12 mouse cellular contexts compared by ENCODE assay signal in the genomic region with DNA sequence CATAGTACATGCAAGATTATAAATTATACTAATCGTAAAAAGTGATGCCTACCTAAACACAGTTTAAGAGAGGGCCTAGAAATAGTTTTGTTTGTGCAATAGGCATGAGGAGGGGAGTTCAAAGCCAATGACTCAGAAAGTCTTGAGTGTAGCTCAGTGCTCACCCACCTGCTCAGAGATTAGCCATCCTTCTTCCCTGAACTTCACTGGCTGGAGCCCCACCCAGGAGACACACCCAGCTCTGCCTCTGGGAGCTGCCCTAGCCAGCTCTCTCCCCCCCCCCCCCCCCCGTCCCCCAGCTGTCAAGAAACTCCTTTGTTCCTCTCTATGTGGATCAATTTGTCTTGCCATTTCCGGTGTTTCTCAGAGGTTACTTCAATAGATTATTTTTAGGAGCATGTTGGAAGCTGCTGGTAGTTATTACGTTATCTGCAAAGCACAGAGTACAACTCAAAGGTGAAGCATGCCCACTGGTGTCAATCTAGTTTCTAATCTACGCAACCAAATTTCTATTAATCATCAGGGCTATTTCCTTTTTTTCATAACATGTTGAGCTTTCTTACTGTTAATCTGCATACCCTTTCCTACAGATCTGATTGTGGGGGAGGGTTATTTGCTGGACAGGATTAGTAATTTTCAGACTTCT.
A peak's percentile ranks its signal among the peaks of the same experiment; 100 is the strongest.
DNase-seq lines count a peak whose midpoint lies in the region; ATAC-seq and TF ChIP-seq lines count a peak whose summit lies in the region.
"Had no signal": no experiment of that assay in that cellular context is flagged by ENCODE, and none has a peak within 500 bp of the region (broad histone marks: within the 10 kb centered on the region; RNA-seq: fewer than 3 reads in every experiment).

No protein-coding gene starts in this region.

- peak; percentile 21 for DNase-seq in lung, postnatal 0 days (ENCODE audit: low spot score)
- DNase-seq in lung, adult 2 months, result no peak
- peak; percentile 9 for DNase-seq in liver, embryonic 13.5 days
- DNase-seq in hindbrain, embryonic 11.5 days (ENCODE audit: low spot score), result no peak
- no peak for DNase-seq in layer of hippocampus, postnatal 10 days (ENCODE audit: low spot score in 2 of 2)
- no peak for DNase-seq in embryo, embryonic 10 days (ENCODE audit: low spot score)
- DNase-seq: cerebellum, adult 8-10 months; heart, postnatal 10 days; thymus, adult 2 months had no signal

- 39% methylated on average over 4 of the region's 5 CpGs for WGBS in lung, postnatal 0 days
- WGBS in lung, adult 2 months, result 31% methylated on average over 5 of the region's 5 CpGs
- WGBS in liver, embryonic 13.5 days (ENCODE audit: insufficient replicate concordance), result 16% methylated on average over 5 of the region's 5 CpGs
- WGBS in stomach, embryonic 15.5 days, result 29% methylated on average over 5 of the region's 5 CpGs
- 69% methylated on average over 4 of the region's 5 CpGs for WGBS in hindbrain, embryonic 11.5 days

- peak; percentile 33; the same call in 1 of the 2 replicates for TF ChIP-seq EP300 in lung, postnatal 0 days (IDR thresholded peaks at IDR 0.05)

- no peak overlapping the region for H3K4me3 ChIP-seq in lung, postnatal 0 days (ENCODE audit: low read depth, low read length)
- H3K4me3 ChIP-seq in lung, adult 2 months (replicated peaks; ENCODE audit: extremely low read depth, low read depth, low read length), result no peak overlapping the region
- no peak overlapping the region for H3K4me3 ChIP-seq in liver, embryonic 13.5 days (replicated peaks)
- H3K4me3 ChIP-seq in stomach, embryonic 15.5 days (replicated peaks), result no peak overlapping the region
- H3K4me3 ChIP-seq in hindbrain, embryonic 11.5 days (ENCODE audit: low read depth, low read length), result no peak overlapping the region
- H3K4me3 ChIP-seq: limb, embryonic 13.5 days had no signal

- no peaks in the 10 kb centered on the region for H3K9me3 ChIP-seq in lung, postnatal 0 days (ENCODE audit: low read length)
- no peaks in the 10 kb centered on the region for H3K9me3 ChIP-seq in liver, embryonic 13.5 days (replicated peaks)
- H3K9me3 ChIP-seq in stomach, embryonic 15.5 days, result no peaks in the 10 kb centered on the region
- H3K9me3 ChIP-seq in hindbrain, embryonic 11.5 days (ENCODE audit: control insufficient read depth, low read length), result no peaks in the 10 kb centered on the region
- H3K9me3 ChIP-seq: limb, embryonic 13.5 days had no signal

- H3K9ac ChIP-seq in lung, postnatal 0 days (replicated peaks; ENCODE audit: low read depth), result no peak overlapping the region
- H3K9ac ChIP-seq in liver, embryonic 13.5 days, result no peak overlapping the region
- H3K9ac ChIP-seq in stomach, embryonic 15.5 days, result no peak overlapping the region
- H3K9ac ChIP-seq in hindbrain, embryonic 11.5 days (ENCODE audit: low read depth, low read length), result no peak overlapping the region
- H3K9ac ChIP-seq: limb, embryonic 13.5 days had no signal

- no peaks in the 10 kb centered on the region for H3K36me3 ChIP-seq in lung, postnatal 0 days (ENCODE audit: insufficient read depth, low read length)
- H3K36me3 ChIP-seq in liver, embryonic 13.5 days, result no peaks in the 10 kb centered on the region
- no peaks in the 10 kb centered on the region for H3K36me3 ChIP-seq in stomach, embryonic 15.5 days
- H3K36me3 ChIP-seq in hindbrain, embryonic 11.5 days (ENCODE audit: control insufficient read depth, insufficient read depth, low read length), result no peaks in the 10 kb centered on the region
- H3K36me3 ChIP-seq: limb, embryonic 13.5 days had no signal

- no peaks in the 10 kb centered on the region for H3K4me1 ChIP-seq in lung, postnatal 0 days (ENCODE audit: insufficient read depth, low read depth, low read length)
- H3K4me1 ChIP-seq in lung, adult 2 months (ENCODE audit: control insufficient read depth, insufficient read depth, low read length), result no peaks in the 10 kb centered on the region
- H3K4me1 ChIP-seq in liver, embryonic 13.5 days (replicated peaks), result peaks cover 20% of the 10 kb centered on the region
- no peaks in the 10 kb centered on the region for H3K4me1 ChIP-seq in stomach, embryonic 15.5 days
- no peaks in the 10 kb centered on the region for H3K4me1 ChIP-seq in hindbrain, embryonic 11.5 days (replicated peaks; ENCODE audit: control insufficient read depth, insufficient read depth, low read length)
- H3K4me1 ChIP-seq: limb, embryonic 13.5 days had no signal

- no peak overlapping the region for H3K4me2 ChIP-seq in lung, postnatal 0 days (replicated peaks; ENCODE audit: low read depth, low read length)
- H3K4me2 ChIP-seq in liver, embryonic 13.5 days, result no peak overlapping the region; the same call in 1 of the 2 replicates
- no peak overlapping the region for H3K4me2 ChIP-seq in stomach, embryonic 15.5 days
- no peak overlapping the region for H3K4me2 ChIP-seq in hindbrain, embryonic 11.5 days (replicated peaks; ENCODE audit: low read depth, low read length)
- H3K4me2 ChIP-seq: limb, embryonic 13.5 days had no signal

- H3K27me3 ChIP-seq in lung, postnatal 0 days (replicated peaks; ENCODE audit: insufficient read depth, low read length), result no peaks in the 10 kb centered on the region
- H3K27me3 ChIP-seq in liver, embryonic 13.5 days, result no peaks in the 10 kb centered on the region
- H3K27me3 ChIP-seq in stomach, embryonic 15.5 days (replicated peaks), result no peaks in the 10 kb centered on the region
- no peaks in the 10 kb centered on the region for H3K27me3 ChIP-seq in hindbrain, embryonic 11.5 days (ENCODE audit: control insufficient read depth, insufficient read depth, low read length)
- H3K27me3 ChIP-seq: limb, embryonic 13.5 days had no signal

- TF ChIP-seq POLR2A in lung, adult 2 months (IDR thresholded peaks at IDR 0.05; ENCODE audit: borderline replicate concordance, extremely low read depth, low read depth, low read length), result no peak

- ATAC-seq in lung, postnatal 0 days, result peak; percentile 46
- ATAC-seq in granulocyte monocyte progenitor cell, adult 5-6 weeks (replicated peaks; ENCODE audit: poor library complexity, severe bottlenecking), result peak; percentile 72
- ATAC-seq in liver, embryonic 13.5 days (ENCODE audit: low read depth), result peak; percentile 98
- peak; percentile 83 for ATAC-seq in stomach, embryonic 15.5 days (ENCODE audit: insufficient read depth, low FRiP score, low read depth)
- no peak for ATAC-seq in hindbrain, embryonic 11.5 days (ENCODE audit: low FRiP score)

- H3K27ac ChIP-seq in lung, postnatal 0 days (ENCODE audit: low read length), result no peak overlapping the region
- no peak overlapping the region for H3K27ac ChIP-seq in liver, embryonic 13.5 days
- no peak overlapping the region for H3K27ac ChIP-seq in stomach, embryonic 15.5 days
- no peak overlapping the region for H3K27ac ChIP-seq in hindbrain, embryonic 11.5 days (ENCODE audit: low read depth, low read length)
- H3K27ac ChIP-seq: limb, embryonic 13.5 days had no signal

- no peak for TF ChIP-seq CTCF in lung, postnatal 0 days (IDR thresholded peaks at IDR 0.05)
- TF ChIP-seq CTCF in lung, adult 2 months (IDR thresholded peaks at IDR 0.05; ENCODE audit: insufficient read depth, low read length), result no peak

Comparison
In these comparisons a context has a peak if more than half of its experiments do, and no peak if none do; other contexts are left out.
1. DNase-seq: peak in lung, postnatal 0 days (single experiment) and liver, embryonic 13.5 days (single experiment); none in lung, adult 2 months (single experiment), hindbrain, embryonic 11.5 days (single experiment), layer of hippocampus, postnatal 10 days (0 of 2) and embryo, embryonic 10 days (single experiment).